In the genomic region with DNA sequence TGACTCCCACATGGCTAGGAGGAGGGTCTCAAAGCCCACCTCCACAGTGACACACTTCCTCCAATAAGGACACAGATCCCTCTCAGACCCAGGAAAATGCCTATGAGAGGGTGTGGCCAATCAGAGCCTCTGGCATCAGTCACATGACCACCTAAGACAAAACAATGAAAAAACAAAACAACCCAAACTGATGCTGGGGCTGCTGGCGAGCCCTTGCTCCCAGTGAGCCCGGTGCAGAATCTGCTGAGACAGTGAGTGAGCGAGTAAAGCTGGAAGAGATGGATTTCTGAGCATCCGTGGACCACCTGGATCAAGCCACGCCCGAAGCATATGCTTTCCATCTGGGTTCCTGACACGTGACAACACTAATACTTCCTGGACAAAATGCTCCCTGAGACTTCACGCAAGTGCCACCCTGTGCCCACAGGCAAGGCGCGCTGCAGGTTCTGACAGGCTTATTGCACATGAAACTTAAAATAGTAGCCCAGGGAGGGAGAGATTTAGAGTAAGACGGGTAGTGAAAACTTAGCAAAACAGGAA, we compare ENCODE assay signal across 7 mouse cellular contexts. TPM values are rescaled to one million over a fixed set of nuclear protein-coding genes. Genes with fewer than 3 reads are reported as not detected.
DNase-seq lines count a peak whose midpoint lies in the region; ATAC-seq and TF ChIP-seq lines count a peak whose summit lies in the region.

No protein-coding gene starts in this region.

- H3K4me1 ChIP-seq in embryonic facial prominence, embryonic 14.5 days (ENCODE audit: control insufficient read depth, insufficient read depth, low read length): no peaks in the 10 kb centered on the region
- H3K4me1 ChIP-seq in intestine, postnatal 0 days (replicated peaks; ENCODE audit: control insufficient read depth, insufficient read depth, low read length): peaks cover 2% of the 10 kb centered on the region; the same call in 1 of the 2 replicates
- no peaks in the 10 kb centered on the region for H3K4me1 ChIP-seq in midbrain, embryonic 16.5 days (ENCODE audit: control insufficient read depth, insufficient read depth, low read length)

- H3K4me2 ChIP-seq in embryonic facial prominence, embryonic 14.5 days (ENCODE audit: low read depth, low read length): peak overlapping the region; percentile 47
- H3K4me2 ChIP-seq in intestine, postnatal 0 days (replicated peaks; ENCODE audit: low read depth): peak overlapping the region; percentile 37; the same call in 1 of the 2 replicates
- H3K4me2 ChIP-seq in midbrain, embryonic 16.5 days (ENCODE audit: low read length): peak overlapping the region; percentile 43

- no peak overlapping the region for H3K9ac ChIP-seq in embryonic facial prominence, embryonic 14.5 days (ENCODE audit: low read depth, low read length)
- no peak overlapping the region for H3K9ac ChIP-seq in intestine, postnatal 0 days (ENCODE audit: low read depth, low read length)
- peak overlapping the region; percentile 40; the same call in 1 of the 2 replicates for H3K9ac ChIP-seq in midbrain, embryonic 16.5 days (ENCODE audit: low read depth, low read length)

- H3K9me3 ChIP-seq in embryonic facial prominence, embryonic 14.5 days (ENCODE audit: control insufficient read depth, low read length): no peaks in the 10 kb centered on the region
- no peaks in the 10 kb centered on the region for H3K9me3 ChIP-seq in intestine, postnatal 0 days (ENCODE audit: control insufficient read depth)
- no peaks in the 10 kb centered on the region for H3K9me3 ChIP-seq in midbrain, embryonic 16.5 days (replicated peaks; ENCODE audit: control insufficient read depth, low read length, poor library complexity, severe bottlenecking)

- no peaks in the 10 kb centered on the region for H3K36me3 ChIP-seq in embryonic facial prominence, embryonic 14.5 days (ENCODE audit: control insufficient read depth, insufficient read depth, low read length)
- no peaks in the 10 kb centered on the region for H3K36me3 ChIP-seq in intestine, postnatal 0 days (ENCODE audit: control insufficient read depth, insufficient read depth)
- no peaks in the 10 kb centered on the region for H3K36me3 ChIP-seq in midbrain, embryonic 16.5 days (ENCODE audit: control insufficient read depth, insufficient read depth, low read length)

- H3K4me3 ChIP-seq in embryonic facial prominence, embryonic 14.5 days (ENCODE audit: low read depth, low read length): peak overlapping the region; percentile 22
- H3K4me3 ChIP-seq in intestine, postnatal 0 days (ENCODE audit: low read depth, low read length): no peak overlapping the region
- peak overlapping the region; percentile 41 for H3K4me3 ChIP-seq in midbrain, embryonic 16.5 days (ENCODE audit: low read depth, low read length)

- DNase-seq in thymus, postnatal 0 days (ENCODE audit: low spot score): peak; percentile 30
- no peak for DNase-seq in thymus, adult 18-20 months
- DNase-seq in embryonic facial prominence, embryonic 14.5 days (ENCODE audit: low spot score): peak; percentile 64
- no peak for DNase-seq in Muller cell, postnatal 12 days (ENCODE audit: inconsistent ontology term)
- no peak for DNase-seq in left cerebral cortex, adult 11 months (ENCODE audit: low spot score)

- H3K27ac ChIP-seq in embryonic facial prominence, embryonic 14.5 days (replicated peaks; ENCODE audit: low read depth, low read length): no peak overlapping the region
- H3K27ac ChIP-seq in intestine, postnatal 0 days (ENCODE audit: low read depth, low read length): peak overlapping the region; percentile 58
- no peak overlapping the region for H3K27ac ChIP-seq in midbrain, embryonic 16.5 days (ENCODE audit: low read length)

- no peaks in the 10 kb centered on the region for H3K27me3 ChIP-seq in embryonic facial prominence, embryonic 14.5 days (replicated peaks; ENCODE audit: control insufficient read depth, insufficient read depth, low read length)
- no peaks in the 10 kb centered on the region for H3K27me3 ChIP-seq in intestine, postnatal 0 days (replicated peaks; ENCODE audit: control insufficient read depth, insufficient read depth, low read length)
- H3K27me3 ChIP-seq in midbrain, embryonic 16.5 days (ENCODE audit: control insufficient read depth, insufficient read depth, low read depth, low read length): no peaks in the 10 kb centered on the region

- TF ChIP-seq CTCF in intestine, postnatal 0 days (IDR thresholded peaks at IDR 0.05; ENCODE audit: low read depth): no peak

- peak; percentile 64 for ATAC-seq in embryonic facial prominence, embryonic 14.5 days (ENCODE audit: low read depth)
- ATAC-seq in intestine, postnatal 0 days: 0 out of 2 replicates have a peak, but pooled peaks have one; percentile 17
- ATAC-seq in midbrain, embryonic 16.5 days: peak; percentile 78

- WGBS in embryonic facial prominence, embryonic 14.5 days: 6% methylated on average over 11 of the region's 11 CpGs
- 29% methylated on average over 11 of the region's 11 CpGs for WGBS in intestine, postnatal 0 days
- 22% methylated on average over 11 of the region's 11 CpGs for WGBS in midbrain, embryonic 16.5 days

RNA-seq across cellular contexts. Expression of a gene that starts 16.5 kb away (rescaled TPM):
- polyA plus RNA-seq in thymus, postnatal 0 days (2015; fragmentation: Nextera tagmentation; extraction: Ambion mirVana): 1.9 and 2.4 TPM in 2 replicates
- 5.9 and 6.8 TPM in 2 replicates for polyA plus RNA-seq in embryonic facial prominence, embryonic 14.5 days (2014; fragmentation: Nextera tagmentation; extraction: Ambion mirVana)
- 1.2 and 1.4 TPM in 2 replicates for polyA plus RNA-seq in intestine, postnatal 0 days (2015; fragmentation: Nextera tagmentation; extraction: Ambion mirVana)
- 4.6 and 5.3 TPM in 2 replicates for polyA plus RNA-seq in midbrain, embryonic 16.5 days (2015; fragmentation: Nextera tagmentation; extraction: Ambion mirVana)

Comparison
In these comparisons a context has a peak if more than half of its experiments do, and no peak if none do; other contexts are left out.
1. DNase-seq: peak in thymus, postnatal 0 days (single experiment) and embryonic facial prominence, embryonic 14.5 days (single experiment); none in thymus, adult 18-20 months (0 of 2), Muller cell, postnatal 12 days (single experiment) and left cerebral cortex, adult 11 months (single experiment).
2. ATAC-seq: peak in every context shown above with its lines; median percentile 78 in midbrain, embryonic 16.5 days; 64 in embryonic facial prominence, embryonic 14.5 days; 17 in intestine, postnatal 0 days.
3. Peak in every context shown above with its lines, with median percentiles within 50 percentile points of each other: H3K4me2 ChIP-seq.